19 mouse cellular contexts compared by ENCODE assay signal in genomic region chr3:28267211-28267610, GRCm38 (mm10). TPM values are rescaled to one million over a fixed set of nuclear protein-coding genes. Genes with fewer than 3 reads are reported as not detected.
A peak's percentile ranks its signal among the peaks of the same experiment; 100 is the strongest.
DNase-seq lines count a peak whose midpoint lies in the region; ATAC-seq and TF ChIP-seq lines count a peak whose summit lies in the region.
"Had no signal": no experiment of that assay in that cellular context is flagged by ENCODE, and none has a peak within 500 bp of the region (broad histone marks: within the 10 kb centered on the region; RNA-seq: fewer than 3 reads in every experiment).

No protein-coding gene starts in this region.

- H3K9ac ChIP-seq in forebrain, embryonic 13.5 days = no peak overlapping the region
- H3K9ac ChIP-seq in midbrain, embryonic 13.5 days (replicated peaks) = no peak overlapping the region
- no peak overlapping the region for H3K9ac ChIP-seq in hindbrain, postnatal 0 days (replicated peaks; ENCODE audit: low read length)
- H3K9ac ChIP-seq: embryonic facial prominence, embryonic 15.5 days had no signal

- H3K4me2 ChIP-seq in forebrain, embryonic 13.5 days = peak overlapping the region; percentile 80
- H3K4me2 ChIP-seq in midbrain, embryonic 13.5 days (replicated peaks) = peak overlapping the region; percentile 86
- peak overlapping the region; percentile 65 for H3K4me2 ChIP-seq in hindbrain, postnatal 0 days (ENCODE audit: low read depth, low read length)
- H3K4me2 ChIP-seq: embryonic facial prominence, embryonic 15.5 days had no signal

- H3K4me1 ChIP-seq in forebrain, embryonic 13.5 days = peaks cover 60% of the 10 kb centered on the region
- H3K4me1 ChIP-seq in forebrain, embryonic 10.5 days = peaks cover 66% of the 10 kb centered on the region
- peaks cover 77% of the 10 kb centered on the region for H3K4me1 ChIP-seq in midbrain, embryonic 13.5 days (replicated peaks)
- H3K4me1 ChIP-seq in midbrain, embryonic 10.5 days = peaks cover 58% of the 10 kb centered on the region
- H3K4me1 ChIP-seq in hindbrain, postnatal 0 days (ENCODE audit: insufficient read depth, low read length) = peaks cover 21% of the 10 kb centered on the region
- peaks cover 21% of the 10 kb centered on the region for H3K4me1 ChIP-seq in olfactory bulb, adult 2 months (ENCODE audit: control insufficient read depth, insufficient read depth, low read length)

- H3K4me3 ChIP-seq in forebrain, embryonic 13.5 days = no peak overlapping the region
- no peak overlapping the region for H3K4me3 ChIP-seq in forebrain, embryonic 10.5 days
- 0 out of 2 replicates have a peak overlapping the region, but pooled peaks have one; percentile 1 for H3K4me3 ChIP-seq in midbrain, embryonic 13.5 days (replicated peaks)
- H3K4me3 ChIP-seq in midbrain, embryonic 10.5 days = no peak overlapping the region
- H3K4me3 ChIP-seq in hindbrain, postnatal 0 days (ENCODE audit: low read length) = no peak overlapping the region
- H3K4me3 ChIP-seq in olfactory bulb, adult 2 months (ENCODE audit: insufficient read depth, low read depth, low read length) = peak overlapping the region; percentile 6
- H3K4me3 ChIP-seq: embryonic facial prominence, embryonic 15.5 days; heart, embryonic 10.5 days had no signal

- TF ChIP-seq POLR2A in olfactory bulb, adult 2 months (IDR thresholded peaks at IDR 0.05; ENCODE audit: insufficient read depth, low read depth, low read length) = no peak

- TF ChIP-seq CTCF in hindbrain, postnatal 0 days (IDR thresholded peaks at IDR 0.05; ENCODE audit: low read depth) = no peak
- no peak for TF ChIP-seq CTCF in olfactory bulb, adult 2 months (IDR thresholded peaks at IDR 0.05; ENCODE audit: insufficient read depth, low read depth, low read length)

- H3K27me3 ChIP-seq in forebrain, embryonic 13.5 days = no peaks in the 10 kb centered on the region
- H3K27me3 ChIP-seq in forebrain, embryonic 10.5 days (ENCODE audit: poor library complexity, severe bottlenecking) = peaks cover 28% of the 10 kb centered on the region
- no peaks in the 10 kb centered on the region for H3K27me3 ChIP-seq in midbrain, embryonic 13.5 days
- H3K27me3 ChIP-seq in midbrain, embryonic 10.5 days (ENCODE audit: low read depth, poor library complexity, severe bottlenecking) = peaks cover 19% of the 10 kb centered on the region
- H3K27me3 ChIP-seq in hindbrain, postnatal 0 days (ENCODE audit: insufficient read depth, low read length) = no peaks in the 10 kb centered on the region
- H3K27me3 ChIP-seq: CH12.LX; embryonic facial prominence, embryonic 15.5 days had no signal

- H3K27ac ChIP-seq in forebrain, embryonic 13.5 days = no peak overlapping the region
- H3K27ac ChIP-seq in forebrain, embryonic 10.5 days = no peak overlapping the region
- H3K27ac ChIP-seq in midbrain, embryonic 13.5 days = no peak overlapping the region
- no peak overlapping the region for H3K27ac ChIP-seq in midbrain, embryonic 10.5 days (replicated peaks)
- 0 out of 2 replicates have a peak overlapping the region, but pooled peaks have one; percentile 26 for H3K27ac ChIP-seq in hindbrain, postnatal 0 days
- H3K27ac ChIP-seq in olfactory bulb, adult 2 months (ENCODE audit: insufficient read depth, low read depth, low read length) = peak overlapping the region; percentile 20; the same call in 1 of the 2 replicates
- H3K27ac ChIP-seq: embryonic facial prominence, embryonic 15.5 days; heart, embryonic 10.5 days had no signal

- no peaks in the 10 kb centered on the region for H3K9me3 ChIP-seq in forebrain, embryonic 13.5 days (replicated peaks)
- H3K9me3 ChIP-seq in forebrain, embryonic 10.5 days = no peaks in the 10 kb centered on the region
- H3K9me3 ChIP-seq in midbrain, embryonic 13.5 days = no peaks in the 10 kb centered on the region
- no peaks in the 10 kb centered on the region for H3K9me3 ChIP-seq in midbrain, embryonic 10.5 days (replicated peaks)
- H3K9me3 ChIP-seq in hindbrain, postnatal 0 days (ENCODE audit: low read length) = no peaks in the 10 kb centered on the region
- H3K9me3 ChIP-seq: embryonic facial prominence, embryonic 15.5 days; heart, embryonic 10.5 days had no signal

- WGBS in forebrain, embryonic 13.5 days = 80% methylated on average over 7 of the region's 7 CpGs
- WGBS in forebrain, embryonic 10.5 days = 56% methylated on average over 7 of the region's 7 CpGs
- 74% methylated on average over 7 of the region's 7 CpGs for WGBS in midbrain, embryonic 13.5 days
- WGBS in midbrain, embryonic 10.5 days = 58% methylated on average over 7 of the region's 7 CpGs
- WGBS in hindbrain, postnatal 0 days = 64% methylated on average over 7 of the region's 7 CpGs
- 60% methylated on average over 7 of the region's 7 CpGs for WGBS in olfactory bulb, adult 2 months

- no peak for DNase-seq in forebrain, embryonic 10.5 days (ENCODE audit: extremely low spot score, low spot score)
- DNase-seq in midbrain, embryonic 10.5 days (ENCODE audit: low spot score) = no peak
- no peak for DNase-seq in hindbrain, postnatal 0 days (ENCODE audit: low spot score)
- no peak for DNase-seq in thymus, postnatal 36 days
- DNase-seq in right cerebral cortex, postnatal 10 days (ENCODE audit: low spot score in 2 of 2) = no peak
- DNase-seq: adrenal gland, adult 2 months; cerebellum, adult 18-20 months; gastrocnemius, postnatal 14 days; heart, postnatal 10 days; left cerebral cortex, postnatal 4 days; lung, adult 18-20 months; retina, postnatal 1 day had no signal

- ATAC-seq in forebrain, embryonic 13.5 days = no peak
- ATAC-seq in midbrain, embryonic 13.5 days = no peak
- no peak for ATAC-seq in hindbrain, postnatal 0 days
- ATAC-seq: inflammation-experienced regulatory T-cells, adult 6 months had no signal

- no peaks in the 10 kb centered on the region for H3K36me3 ChIP-seq in forebrain, embryonic 13.5 days (ENCODE audit: poor library complexity, severe bottlenecking)
- H3K36me3 ChIP-seq in forebrain, embryonic 10.5 days (replicated peaks) = no peaks in the 10 kb centered on the region
- no peaks in the 10 kb centered on the region for H3K36me3 ChIP-seq in midbrain, embryonic 13.5 days
- no peaks in the 10 kb centered on the region for H3K36me3 ChIP-seq in midbrain, embryonic 10.5 days
- H3K36me3 ChIP-seq in hindbrain, postnatal 0 days (ENCODE audit: insufficient read depth, low read length) = no peaks in the 10 kb centered on the region
- H3K36me3 ChIP-seq: embryonic facial prominence, embryonic 15.5 days; heart, embryonic 10.5 days had no signal

RNA-seq across cellular contexts. Expression of gene Tnik, which starts 4.2 kb away (rescaled TPM):
- polyA plus RNA-seq in forebrain, embryonic 13.5 days (2015; fragmentation: Nextera tagmentation; extraction: Ambion mirVana) = 49.3 and 54.9 TPM in 2 replicates
- polyA plus RNA-seq in forebrain, embryonic 10.5 days (2016; fragmentation: Nextera tagmentation; extraction: Ambion mirVana) = 8.5 and 9.6 TPM in 2 replicates
- polyA plus RNA-seq in midbrain, embryonic 13.5 days (2015; fragmentation: Nextera tagmentation; extraction: Ambion mirVana) = 70.2 and 71.2 TPM in 2 replicates
- polyA plus RNA-seq in midbrain, embryonic 10.5 days (2016; fragmentation: Nextera tagmentation; extraction: Ambion mirVana) = 6.6 and 11.4 TPM in 2 replicates
- total RNA-seq in hindbrain, postnatal 0 days (2014; rRNA removed) = 98.1 and 105 TPM in 2 replicates
- 61.7 and 63.2 TPM in 2 replicates for polyA plus RNA-seq in hindbrain, postnatal 0 days (2015; fragmentation: Nextera tagmentation; extraction: Ambion mirVana)
- polyA plus RNA-seq in olfactory bulb, adult 2 months (2012; ENCODE audit: insufficient read depth, insufficient read length, low replicate concordance, missing spikeins) = 142 and 522 TPM in 2 replicates

Comparison
In these comparisons a context has a peak if more than half of its experiments do, and no peak if none do; other contexts are left out.
1. H3K4me3 ChIP-seq: peak in midbrain, embryonic 13.5 days (single experiment) and olfactory bulb, adult 2 months (single experiment); none in forebrain, embryonic 13.5 days (single experiment), forebrain, embryonic 10.5 days (single experiment), midbrain, embryonic 10.5 days (single experiment) and hindbrain, postnatal 0 days (single experiment).
2. H3K27ac ChIP-seq: peak in hindbrain, postnatal 0 days (single experiment) and olfactory bulb, adult 2 months (single experiment); none in forebrain, embryonic 13.5 days (single experiment), forebrain, embryonic 10.5 days (single experiment), midbrain, embryonic 13.5 days (single experiment) and midbrain, embryonic 10.5 days (single experiment).
3. Peak in every context shown above with its lines, with median percentiles within 50 percentile points of each other: H3K4me2 ChIP-seq.